ENCODE assay signal across 21 mouse cellular contexts in the genomic region with DNA sequence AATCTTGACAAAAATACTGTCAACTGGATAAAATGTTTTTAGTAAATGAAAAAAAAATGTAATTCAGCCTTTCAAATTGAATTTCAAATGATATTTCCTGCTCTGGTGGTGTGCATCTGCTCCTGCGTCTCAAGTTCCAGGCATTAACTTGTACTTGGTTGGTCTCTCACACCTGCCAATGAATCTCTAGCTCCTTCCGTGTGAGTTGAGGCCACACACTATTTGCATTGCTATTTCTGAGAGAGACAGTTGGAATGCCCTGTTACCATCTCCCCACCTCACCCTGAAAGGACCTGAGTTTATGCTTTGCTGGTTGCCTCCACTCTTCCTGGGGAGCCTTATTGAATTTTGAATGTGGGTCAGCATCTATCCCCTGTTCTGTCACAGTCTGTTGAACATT.
"Had no signal": no experiment of that assay in that cellular context is flagged by ENCODE, and none has a peak within 500 bp of the region (broad histone marks: within the 10 kb centered on the region; RNA-seq: fewer than 3 reads in every experiment).

No protein-coding gene starts in this region.

- H3K9me3 ChIP-seq: limb, embryonic 10.5 days; limb, embryonic 13.5 days; liver, embryonic 12.5 days; liver, embryonic 15.5 days; lung, embryonic 15.5 days; midbrain, embryonic 10.5 days; midbrain, embryonic 13.5 days; neural tube, embryonic 13.5 days; stomach, embryonic 15.5 days had no signal

- H3K4me2 ChIP-seq: limb, embryonic 13.5 days; liver, embryonic 12.5 days; liver, embryonic 15.5 days; lung, embryonic 15.5 days; midbrain, embryonic 13.5 days; neural tube, embryonic 13.5 days; stomach, embryonic 15.5 days had no signal

- H3K36me3 ChIP-seq: limb, embryonic 10.5 days; limb, embryonic 13.5 days; liver, embryonic 12.5 days; liver, embryonic 15.5 days; lung, embryonic 15.5 days; midbrain, embryonic 10.5 days; midbrain, embryonic 13.5 days; neural tube, embryonic 13.5 days; stomach, embryonic 15.5 days had no signal

- DNase-seq: kidney, postnatal 14 days; kidney, postnatal 4 days; liver; lung, adult 18-20 months; lung, postnatal 10 days; lung, postnatal 36 days; right cerebral cortex, postnatal 4 days; thymus, postnatal 25 days had no signal

- H3K27ac ChIP-seq: limb, embryonic 10.5 days; limb, embryonic 13.5 days; liver, embryonic 12.5 days; liver, embryonic 15.5 days; lung, embryonic 15.5 days; midbrain, embryonic 10.5 days; midbrain, embryonic 13.5 days; neural tube, embryonic 13.5 days; stomach, embryonic 15.5 days had no signal

- H3K4me1 ChIP-seq: limb, embryonic 13.5 days; liver, embryonic 12.5 days; liver, embryonic 15.5 days; lung, embryonic 15.5 days; megakaryocyte, embryonic 14.5 days; midbrain, embryonic 10.5 days; midbrain, embryonic 13.5 days; neural tube, embryonic 13.5 days; stomach, embryonic 15.5 days had no signal

- ATAC-seq: intestine, postnatal 0 days; liver, embryonic 12.5 days; midbrain, embryonic 13.5 days; midbrain, embryonic 16.5 days had no signal

- H3K9ac ChIP-seq: limb, embryonic 13.5 days; liver, embryonic 12.5 days; liver, embryonic 15.5 days; lung, embryonic 15.5 days; midbrain, embryonic 13.5 days; neural tube, embryonic 13.5 days; stomach, embryonic 15.5 days had no signal

- H3K27me3 ChIP-seq: limb, embryonic 13.5 days; liver, embryonic 12.5 days; liver, embryonic 15.5 days; lung, embryonic 15.5 days; megakaryocyte, embryonic 14.5 days; midbrain, embryonic 13.5 days; neural tube, embryonic 13.5 days; stomach, embryonic 15.5 days had no signal

- H3K4me3 ChIP-seq: limb, embryonic 10.5 days; limb, embryonic 13.5 days; liver, embryonic 12.5 days; liver, embryonic 15.5 days; lung, embryonic 15.5 days; megakaryocyte, embryonic 14.5 days; midbrain, embryonic 10.5 days; midbrain, embryonic 13.5 days; myocyte; neural tube, embryonic 13.5 days; stomach, embryonic 15.5 days had no signal
